Mouse (Mus musculus) testis, adult 2 months (tissue): Measurements from ENCODE around the gene Mrln. TPM values are rescaled to one million over a fixed set of nuclear protein-coding genes. Genes with fewer than 3 reads are reported as not detected.

Source experiments
- H3K27ac ChIP-seq: fragments of 200-500 bp; 2 replicates; pipeline ENCODE4 v1.5.1; 2012; ENCODE audit warnings: low read depth, low read length; ENCODE audit not compliant: control insufficient read depth, insufficient read depth
- H3K27me3 ChIP-seq: fragments of 200-500 bp; 2 replicates; pipeline ENCODE4 v1.6.1; 2012; ENCODE audit warnings: mild to moderate bottlenecking, low read length, moderate library complexity; ENCODE audit not compliant: control insufficient read depth, insufficient read depth
- H3K36me3 ChIP-seq: fragments of 200-500 bp; 2 replicates; pipeline ENCODE4 v1.6.1; 2012; ENCODE audit warnings: mild to moderate bottlenecking, low read length; ENCODE audit not compliant: control insufficient read depth, insufficient read depth
- H3K4me1 ChIP-seq: fragments of 200-500 bp; 2 replicates; pipeline ENCODE4 v1.6.1; 2012; ENCODE audit warnings: low read length; ENCODE audit not compliant: control insufficient read depth, insufficient read depth
- H3K4me3 ChIP-seq: fragments of 200-500 bp; 2 replicates; pipeline ENCODE4 v1.5.1; 2012; ENCODE audit warnings: low read depth, mild to moderate bottlenecking, low read length, moderate library complexity, mixed read lengths; ENCODE audit not compliant: control insufficient read depth
- POLR2A ChIP-seq: fragments of 200-500 bp; IDR thresholded peaks from 2 replicates; pipeline ENCODE4 v1.6.1; 2012; ENCODE audit warnings: low read depth, mild to moderate bottlenecking, inconsistent platforms, low read length, moderate library complexity; ENCODE audit not compliant: control insufficient read depth
- polyA plus RNA-seq: library from polyadenylated mRNA; depleted of rRNA; stranded (reverse); fragments of >200 nt; gene quantifications from 2 replicates; pipeline ENCODE4 v1.2.3, GENCODE M21; 2012; rRNA removed

Mrln gene
- polyA plus RNA-seq, 1 experiment, result 1.6 TPM

GRCm38 (mm10) chr10:70268581-70269446 lies 64.3 kb downstream of the Mrln start:
- H3K36me3 ChIP-seq, result no peaks in the 10 kb centered on the region
- H3K4me1 ChIP-seq, result peaks cover 11% of the 10 kb centered on the region
- no peak overlapping the region for H3K4me3 ChIP-seq
- H3K27ac ChIP-seq, result no peak overlapping the region
- TF ChIP-seq POLR2A, result no peak
- H3K27me3 ChIP-seq, result no peaks in the 10 kb centered on the region

Other genes with a start within 250 kb of the Mrln start
- 63.9 and 73.0 TPM in 2 replicates for gene Ccdc6, start 107.5 kb upstream of the Mrln start, polyA plus RNA-seq
- gene Slc16a9, start 40.4 kb downstream of the Mrln start, polyA plus RNA-seq, result 2.2 and 2.3 TPM in 2 replicates
- 1.9 and 2.2 TPM in 2 replicates for gene Fam13c, start 235.8 kb downstream of the Mrln start, polyA plus RNA-seq